Mouse (Mus musculus) gonadal fat pad, adult 2 months (tissue): ENCODE data around the gene Zbtb40. TPM values are rescaled to one million over a fixed set of nuclear protein-coding genes. Genes with fewer than 3 reads are reported as not detected.

Experiments
- DNase-seq: peaks from one replicate; pipeline ENCODE4 v3.0.0-alpha.2; 2012; ENCODE audit warnings: low read depth
- polyA plus RNA-seq: library from polyadenylated mRNA; depleted of rRNA; stranded (reverse); fragments of >200 nt; gene quantifications from 2 replicates; pipeline ENCODE4 v1.2.3, GENCODE M21; 2012; rRNA removed

Zbtb40 gene
- polyA plus RNA-seq, 1 experiment, result 5.9 TPM

- DNase-seq, result no peak
Measured at GRCm38 (mm10) chr4:136934746-136935613, 113.6 kb downstream of the Zbtb40 start.

- no peak for DNase-seq
Measured at GRCm38 (mm10) chr4:136930474-136930873, 118.1 kb downstream of the Zbtb40 start.

Other genes starting within 250 kb of the Zbtb40 start
- gene Ephb2, start 212.8 kb downstream of the Zbtb40 start, polyA plus RNA-seq, result 14.4 and 20.6 TPM in 2 replicates
- 134 and 203 TPM in 2 replicates for gene C1qb, start 162.6 kb downstream of the Zbtb40 start, polyA plus RNA-seq
- 129 and 179 TPM in 2 replicates for gene C1qc, start 155.7 kb downstream of the Zbtb40 start, polyA plus RNA-seq
- gene C1qa, start 150.0 kb downstream of the Zbtb40 start, polyA plus RNA-seq, result 93.9 and 119 TPM in 2 replicates
- gene Epha8, start 92.0 kb downstream of the Zbtb40 start, polyA plus RNA-seq, result 0.34 and 0.47 TPM in 2 replicates
- 5.5 and 5.7 TPM in 2 replicates for gene Wnt4, start 228.7 kb upstream of the Zbtb40 start, polyA plus RNA-seq